Mouse (Mus musculus) layer of hippocampus, adult 2 months (tissue): Measurements from ENCODE around the gene Hyou1. TPM values are rescaled to one million over a fixed set of nuclear protein-coding genes. Genes with fewer than 3 reads are reported as not detected.

ENCODE experiments used
- DNase-seq, 2 experiments: peaks; one replicate each; pipeline ENCODE4 v3.0.0; 2022; ENCODE audit warnings: low spot score in 2 of 2
- H3K27ac ChIP-seq: fragments of 200-600 bp; 2 replicates; pipeline ENCODE4 v1.8.1; 2022
- H3K4me3 ChIP-seq: fragments of 200-600 bp; 2 replicates; pipeline ENCODE4 v1.8.1; 2022; ENCODE audit warnings: mild to moderate bottlenecking
- CTCF ChIP-seq: fragments of 200-600 bp; conservative IDR thresholded peaks from 2 replicates; pipeline ENCODE4 v1.8.1; 2022; ENCODE audit warnings: antibody characterized with exemption, mild to moderate bottlenecking, moderate library complexity
- total RNA-seq, 2 experiments: library from RNA; stranded (reverse); gene quantifications; 2 replicates each; pipeline ENCODE4 v1.2.3; 2021

Hyou1 gene
- total RNA-seq, 2 experiments from 2014 or later = 113 to 127 TPM

GRCm38 (mm10) chr9:44342173-44342572 is 37.1 kb upstream of the Hyou1 start:
- no peak for TF ChIP-seq CTCF
- H3K4me3 ChIP-seq = no peak overlapping the region
- DNase-seq = no peak
- no peak overlapping the region for H3K27ac ChIP-seq

GRCm38 (mm10) chr9:44342605-44343004 is 36.7 kb upstream of the Hyou1 start:
- Histone ChIP-seq H3K27ac (peak overlapping the region; percentile 100; the same call in 1 of the 2 replicates), H3K4me3 (no peak overlapping the region; the same call in 1 of the 2 replicates)
- no peak for TF ChIP-seq CTCF
- DNase-seq = no peak

GRCm38 (mm10) chr9:44343290-44343689 is 36.0 kb upstream of the Hyou1 start:
- TF ChIP-seq CTCF = no peak
- DNase-seq = no peak
- H3K4me3 ChIP-seq = peak overlapping the region; percentile 98
- peak overlapping the region; percentile 100 for H3K27ac ChIP-seq

GRCm38 (mm10) chr9:44343781-44344421 is 35.4 kb upstream of the Hyou1 start, which contains the start of gene Hmbs:
Gene Hmbs, minus strand, starts transcription at chr9:44344228.
- peak; percentile 88 to 91 for DNase-seq
- no peak for TF ChIP-seq CTCF
- peak within 1 kb of the TSS; percentile 98 for H3K4me3 ChIP-seq
- peak within 1 kb of the TSS; percentile 100 for H3K27ac ChIP-seq

- no peak overlapping the region for H3K4me3 ChIP-seq
- peak; percentile 23 to 25 for DNase-seq
- no peak for TF ChIP-seq CTCF
- peak overlapping the region; percentile 84 for H3K27ac ChIP-seq
Measured at GRCm38 (mm10) chr9:44345570-44346433, 33.5 kb upstream of the Hyou1 start.

GRCm38 (mm10) chr9:44347166-44347565 is 32.1 kb upstream of the Hyou1 start:
- H3K4me3 ChIP-seq = no peak overlapping the region
- no peak overlapping the region for H3K27ac ChIP-seq
- no peak for TF ChIP-seq CTCF
- no peak for DNase-seq

GRCm38 (mm10) chr9:44347621-44348020 is 31.7 kb upstream of the Hyou1 start:
- no peak for TF ChIP-seq CTCF
- H3K27ac ChIP-seq = 0 out of 2 replicates have a peak overlapping the region, but pooled peaks have one; percentile 28
- DNase-seq = no peak
- H3K4me3 ChIP-seq = no peak overlapping the region

- no peak overlapping the region for H3K4me3 ChIP-seq
- no peak for DNase-seq
- H3K27ac ChIP-seq = 0 out of 2 replicates have a peak overlapping the region, but pooled peaks have one; percentile 28
- TF ChIP-seq CTCF = peak; percentile 49
Measured at GRCm38 (mm10) chr9:44348546-44348945, 30.7 kb upstream of the Hyou1 start.

GRCm38 (mm10) chr9:44351396-44351795 is 27.9 kb upstream of the Hyou1 start:
- Histone ChIP-seq H3K27ac (peak overlapping the region; percentile 72; the same call in 1 of the 2 replicates), H3K4me3 (no peak overlapping the region)
- DNase-seq = no peak
- TF ChIP-seq CTCF = no peak

- TF ChIP-seq CTCF = no peak
- H3K4me3 ChIP-seq = no peak overlapping the region
- no peak overlapping the region for H3K27ac ChIP-seq
- DNase-seq = no peak
Measured at GRCm38 (mm10) chr9:44352337-44352736, 27.0 kb upstream of the Hyou1 start.

GRCm38 (mm10) chr9:44353142-44353541 is 26.1 kb upstream of the Hyou1 start:
- Histone ChIP-seq H3K4me3 (no peak overlapping the region), H3K27ac (no peak overlapping the region)
- no peak for TF ChIP-seq CTCF
- DNase-seq = no peak

GRCm38 (mm10) chr9:44357207-44357606 is 22.1 kb upstream of the Hyou1 start:
- peak; percentile 76 for TF ChIP-seq CTCF
- Histone ChIP-seq H3K4me3 (no peak overlapping the region), H3K27ac (no peak overlapping the region)
- DNase-seq = no peak

- H3K27ac ChIP-seq = peak within 1 kb of the TSS; percentile 94
- peak within 1 kb of the TSS; percentile 98 for H3K4me3 ChIP-seq
- no peak for TF ChIP-seq CTCF
- peak; percentile 93 to 94 for DNase-seq
Measured at GRCm38 (mm10) chr9:44361190-44361917, 17.9 kb upstream of the Hyou1 start, which contains the start of gene Vps11. Gene Vps11, minus strand, starts transcription at chr9:44361670.
